Mouse (Mus musculus): ENCODE data around the gene Mmp1b.
"Not testable (repeated sequence)": the region's sequence is repeated elsewhere in the genome, so short reads cannot be mapped to it uniquely, and the experiment has no call there.

The Mmp1b gene

DNA sequence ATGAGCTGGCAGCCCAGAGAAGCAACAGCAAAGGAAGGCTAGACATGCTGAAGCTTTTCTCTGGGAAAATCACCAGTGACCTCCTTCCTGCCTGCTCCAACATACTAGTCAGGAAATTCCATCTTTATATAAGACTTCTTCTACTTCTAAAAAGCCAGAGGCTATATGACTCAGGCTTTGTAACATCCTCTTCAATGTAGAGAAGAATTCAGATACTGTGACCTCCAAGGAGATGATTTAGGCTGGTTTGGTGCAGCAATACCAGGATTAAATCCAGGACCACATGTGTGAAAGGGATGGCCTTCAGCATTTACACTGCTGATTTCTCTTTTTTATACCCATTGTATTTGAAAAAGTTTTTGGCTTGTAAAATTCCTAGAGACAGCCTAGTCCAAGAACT lies at the start of gene Mmp1b:
Gene Mmp1b, minus strand, starts transcription at position 101 of the 400 bp plus-strand sequence.
- DNase-seq: no peak

DNA sequence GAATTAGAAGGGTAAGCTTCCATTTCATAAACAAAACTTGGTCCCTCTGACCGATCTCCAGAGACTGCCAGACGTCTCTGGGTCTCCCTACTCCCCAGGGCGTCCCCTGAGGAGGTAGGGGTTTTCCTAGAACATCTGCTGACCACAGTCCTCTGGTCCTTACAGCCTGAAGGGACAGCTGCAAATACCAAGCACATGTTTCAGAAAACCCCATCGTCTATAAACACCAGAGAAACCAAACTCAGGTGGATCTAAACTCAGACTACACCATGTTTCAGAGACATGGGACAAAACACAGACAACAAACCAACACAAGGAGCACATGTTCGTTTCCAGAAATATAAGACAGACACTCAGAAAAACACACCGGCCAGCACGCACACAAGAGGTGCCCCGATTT lies 8.7 kb upstream of the Mmp1b start:
- not testable (repeated sequence) for DNase-seq

- DNase-seq: no peak
Observed at GRCm38 (mm10) chr9:7354535-7354934, 33.3 kb downstream of the Mmp1b start.

- DNase-seq: no peak
Observed at GRCm38 (mm10) chr9:7345513-7345912, 42.3 kb downstream of the Mmp1b start.

- no peak for DNase-seq
Observed at GRCm38 (mm10) chr9:7344107-7344506, 43.7 kb downstream of the Mmp1b start, which contains the start of gene Mmp12. TSS of gene Mmp12 (plus strand) at chr9:7344381.

DNA sequence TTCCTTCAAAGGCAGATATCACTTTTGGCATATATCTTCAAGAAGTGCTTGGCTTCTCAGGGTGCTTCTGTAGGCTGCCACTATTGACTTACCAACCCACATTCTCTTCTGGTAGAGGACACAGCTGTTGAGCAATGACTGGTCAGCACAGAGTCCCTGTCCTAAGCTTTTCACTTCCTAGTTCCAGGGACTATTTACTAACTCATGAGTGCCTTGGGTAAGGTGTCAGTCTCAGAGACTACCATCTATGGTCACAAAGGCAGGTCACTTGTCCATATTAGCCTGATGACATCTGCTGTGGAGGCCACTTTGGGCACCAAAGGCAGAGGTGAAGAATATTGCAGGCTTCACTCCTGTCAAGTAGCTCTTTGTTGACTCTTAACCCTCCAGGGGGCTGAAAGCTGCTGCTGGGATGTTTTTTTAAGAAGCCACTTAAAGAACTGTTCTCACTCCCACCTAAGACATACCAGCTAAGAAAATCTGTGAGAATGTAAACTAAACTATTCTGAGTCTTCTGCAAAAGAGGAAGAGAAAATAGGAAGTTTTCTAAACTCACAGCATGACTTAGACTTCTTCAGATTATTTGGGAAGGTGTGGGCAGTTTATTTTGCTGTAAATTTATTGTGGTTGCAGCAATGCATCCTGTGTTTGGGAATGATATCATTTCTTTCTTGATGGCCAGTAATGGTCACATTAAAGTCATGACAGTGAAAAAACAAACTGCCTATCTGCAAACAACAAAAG lies 50.9 kb downstream of the Mmp1b start:
- DNase-seq: no peak

GRCm38 (mm10) chr9:7335766-7336680 lies 51.8 kb downstream of the Mmp1b start:
- DNase-seq: no peak

DNA sequence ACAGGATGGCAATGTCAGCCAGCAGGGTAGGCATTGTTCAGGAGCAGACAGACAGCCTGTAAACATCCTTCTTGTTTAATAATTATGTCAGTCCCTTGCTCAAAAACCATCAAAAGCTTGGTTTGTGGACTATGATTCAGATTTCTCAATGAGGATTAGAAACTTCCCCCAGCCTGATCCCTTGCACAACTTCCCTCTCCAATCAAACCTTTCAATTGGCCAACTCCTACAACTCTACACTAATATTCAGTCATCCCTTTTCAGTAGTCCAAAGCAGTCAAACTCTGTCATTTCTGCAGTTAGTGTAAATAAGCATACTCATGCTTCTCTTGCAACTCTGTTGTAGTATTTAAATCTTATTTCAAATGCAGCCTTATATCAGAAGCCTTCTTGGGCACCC lies 56.0 kb downstream of the Mmp1b start:
- DNase-seq: no peak
